Mouse (Mus musculus): ENCODE data around the gene Lrrc28. TPM values are rescaled to one million over a fixed set of nuclear protein-coding genes. Genes with fewer than 3 reads are reported as not detected.
"Not testable (repeated sequence)": the region's sequence is repeated elsewhere in the genome, so short reads cannot be mapped to it uniquely, and the experiment has no call there.

Lrrc28 gene
- total RNA-seq, 2 experiments from 2014 or later = 17.5 to 19.6 TPM

DNA sequence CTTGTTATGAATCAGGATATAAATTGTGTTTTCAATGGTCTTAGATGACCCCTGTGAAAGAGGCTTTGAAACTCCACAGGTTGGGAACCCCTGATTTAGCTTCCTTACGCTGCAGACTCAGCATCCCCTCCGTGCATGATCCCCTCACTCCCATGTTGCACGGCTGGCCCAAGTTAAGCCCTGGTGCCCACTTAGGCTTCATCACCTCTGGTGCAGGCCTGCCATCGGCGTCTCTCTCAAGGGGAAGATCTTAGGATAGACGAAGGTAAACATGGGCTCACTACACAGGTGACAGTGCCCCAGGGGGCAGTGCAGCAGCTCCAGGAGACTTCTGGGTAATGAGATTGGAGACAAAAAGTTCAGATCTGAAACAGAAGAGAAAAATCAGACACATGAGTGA lies 115.7 kb downstream of the Lrrc28 start:
- DNase-seq = no peak

DNA sequence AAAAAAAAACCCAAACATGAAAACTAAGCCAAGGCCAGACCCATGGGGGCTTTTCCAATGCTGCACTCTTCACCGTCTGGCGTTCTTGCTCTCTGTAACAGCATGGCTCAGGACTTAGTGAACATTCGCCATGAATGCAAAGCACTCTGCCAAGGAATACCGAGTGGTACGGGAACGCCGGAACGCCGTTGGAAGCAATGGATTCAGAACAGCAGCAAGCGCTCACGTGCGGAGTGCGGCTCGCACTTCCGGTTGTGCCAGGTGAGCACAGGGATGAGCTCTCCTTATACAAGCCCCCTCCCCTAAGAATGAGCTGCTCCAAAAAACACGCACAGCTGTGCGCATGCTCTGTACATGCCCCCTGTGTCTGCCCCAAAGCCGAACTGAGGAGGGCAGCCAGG lies 116.2 kb downstream of the Lrrc28 start:
- no peak for DNase-seq

DNA sequence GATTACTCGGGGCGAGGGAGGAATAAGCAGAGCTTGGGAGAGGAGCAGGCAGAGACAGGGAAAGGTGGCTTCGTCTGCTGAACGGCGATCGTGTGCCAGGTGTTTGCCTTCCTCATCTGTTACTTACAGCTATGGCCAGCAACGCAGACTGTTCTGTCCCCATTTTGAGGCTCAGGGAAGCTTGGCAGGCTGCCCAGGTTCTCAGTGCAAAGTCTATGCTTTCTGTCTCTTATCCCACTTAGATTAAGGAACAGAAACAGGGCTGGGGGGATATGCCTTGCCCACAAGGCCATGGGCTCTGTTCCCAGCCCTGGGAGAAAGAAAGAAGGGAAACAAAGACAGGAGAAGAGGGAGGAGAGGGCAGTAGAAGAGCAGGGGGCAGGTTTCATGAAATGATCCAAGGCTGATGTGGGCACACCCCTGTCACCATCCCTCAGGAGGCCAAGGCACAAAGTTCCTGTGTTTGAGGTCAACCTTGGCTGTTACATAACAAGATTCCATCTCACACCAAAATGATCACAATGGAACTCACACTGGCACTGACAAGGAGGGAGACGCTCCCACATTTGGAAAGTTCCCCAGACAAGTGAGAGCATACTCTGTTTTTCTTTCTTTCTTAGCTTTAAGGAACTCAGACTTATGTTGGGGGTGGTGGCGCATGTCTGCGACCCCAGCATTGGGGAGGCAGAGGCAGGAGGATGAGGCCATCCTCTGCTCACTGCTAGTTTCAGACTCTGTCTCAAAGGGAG lies 116.8 kb downstream of the Lrrc28 start:
- peak; percentile 43 to 71 for DNase-seq

DNA sequence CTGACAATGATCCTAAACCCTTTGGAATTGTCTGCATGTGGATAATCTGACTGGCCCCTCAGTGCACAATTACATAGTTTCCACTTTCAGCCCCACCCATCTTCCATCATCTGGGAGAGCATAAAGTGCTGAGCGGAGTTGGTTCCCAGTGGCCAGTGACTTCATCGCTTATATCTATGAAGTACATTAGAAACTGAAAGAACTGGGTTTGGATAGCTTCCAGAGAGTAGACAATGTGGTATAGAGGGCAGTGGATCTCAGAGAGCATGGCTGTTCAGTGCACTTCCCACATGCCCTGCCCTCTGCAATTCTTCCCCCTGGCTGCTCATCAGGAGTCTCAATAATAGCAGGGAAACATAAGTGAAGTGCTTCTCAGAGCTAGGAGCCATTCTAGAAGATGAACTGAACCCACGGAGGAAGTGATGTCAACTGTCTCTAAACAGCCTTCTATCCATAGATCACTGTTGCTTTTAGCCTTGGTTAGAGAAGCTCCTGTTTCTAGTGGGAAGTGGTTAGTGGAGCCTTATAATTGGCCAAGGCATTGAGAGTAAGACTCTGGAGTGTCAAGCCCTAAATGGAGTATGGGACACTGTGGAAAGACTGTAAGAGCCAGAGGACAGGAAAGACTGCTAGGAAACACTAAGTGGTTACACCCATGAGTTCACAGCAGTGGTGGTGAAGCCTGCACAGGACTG lies 119.0 kb downstream of the Lrrc28 start:
- DNase-seq = no peak

DNA sequence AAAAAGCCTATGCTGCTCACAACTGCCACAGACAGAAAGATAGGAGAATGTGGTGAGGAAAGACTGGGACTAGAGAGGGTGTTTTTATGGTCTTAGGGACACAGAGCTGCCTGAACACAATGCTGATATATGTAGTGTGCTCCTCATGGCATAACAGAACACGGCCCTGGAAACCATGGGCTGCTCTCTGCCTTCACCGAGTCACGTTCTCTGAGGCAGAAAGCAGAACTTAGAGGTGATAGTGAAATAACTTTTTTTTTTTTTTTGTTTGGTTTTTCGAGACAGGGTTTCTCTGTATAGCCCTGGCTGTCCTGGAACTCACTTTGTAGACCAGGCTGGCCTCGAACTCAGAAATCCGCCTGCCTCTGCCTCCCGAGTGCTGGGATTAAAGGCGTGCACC lies 121.0 kb downstream of the Lrrc28 start:
- DNase-seq = not testable (repeated sequence)

DNA sequence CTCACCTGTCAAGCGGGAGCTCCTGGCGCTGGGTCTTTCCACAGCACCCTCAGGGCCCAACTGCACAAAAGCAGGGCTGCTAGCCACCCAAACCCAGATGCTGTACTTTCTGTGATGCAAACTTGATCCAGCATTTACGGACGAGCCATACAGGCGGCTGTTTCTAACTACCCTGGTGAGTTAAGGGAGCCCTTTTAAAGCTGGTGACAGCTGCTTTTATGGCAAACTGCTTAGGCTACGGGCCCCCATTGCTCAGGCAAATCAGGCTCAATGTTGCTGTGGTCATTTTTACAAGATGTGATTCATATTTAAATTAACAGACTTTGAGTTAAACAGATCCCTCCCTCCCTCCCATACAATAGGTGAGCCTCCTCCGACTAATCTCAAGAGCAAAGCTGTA lies 121.7 kb downstream of the Lrrc28 start:
- DNase-seq = no peak

GRCm38 (mm10) chr7:67521731-67522130 lies 123.3 kb downstream of the Lrrc28 start:
- not testable (repeated sequence) for DNase-seq

DNA sequence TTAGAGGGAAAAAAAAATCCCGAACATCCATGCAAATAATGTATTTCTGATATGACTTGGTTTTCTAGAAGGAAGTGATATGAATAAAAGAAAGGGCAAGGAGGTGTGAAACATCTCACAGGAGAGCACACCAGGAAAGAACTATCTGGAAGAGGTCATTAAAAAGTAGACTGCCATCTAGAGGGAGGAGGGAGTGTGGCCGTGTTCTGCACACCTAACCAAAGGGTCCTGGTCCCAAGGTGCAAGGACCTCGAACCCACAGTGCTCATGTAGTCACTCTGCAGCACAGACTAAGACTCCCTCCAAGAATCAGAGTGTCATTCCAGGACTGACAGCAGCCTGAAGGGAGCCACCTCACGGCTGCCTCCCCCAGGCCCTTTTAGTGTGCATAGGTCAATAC lies 124.1 kb downstream of the Lrrc28 start:
- peak in 1 of 2 experiments; percentile 30 for DNase-seq

GRCm38 (mm10) chr7:67520001-67520400 lies 125.1 kb downstream of the Lrrc28 start:
- DNase-seq = no peak

DNA sequence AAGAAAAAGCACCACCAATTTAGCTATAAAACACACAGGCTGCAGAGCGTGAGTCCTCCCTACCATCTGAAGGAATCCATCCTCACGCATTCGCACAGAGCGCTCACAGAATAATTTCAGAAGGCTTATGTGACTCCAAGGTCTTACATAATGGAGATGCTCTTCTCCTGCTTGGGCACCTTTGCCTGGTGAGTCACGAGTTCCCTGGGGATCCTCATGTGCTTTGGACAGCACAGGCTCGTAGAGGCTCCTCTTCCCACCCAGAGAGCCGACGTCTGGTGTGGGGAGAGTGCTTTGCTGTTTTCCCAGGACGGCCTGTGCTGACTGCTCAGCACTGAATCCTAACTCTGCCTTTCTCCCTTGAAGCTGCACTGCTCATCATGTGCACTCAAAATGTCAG lies 129.4 kb downstream of the Lrrc28 start:
- no peak for DNase-seq

GRCm38 (mm10) chr7:67514893-67515292 lies 130.2 kb downstream of the Lrrc28 start:
- peak in 1 of 2 experiments; percentile 31 for DNase-seq

DNA sequence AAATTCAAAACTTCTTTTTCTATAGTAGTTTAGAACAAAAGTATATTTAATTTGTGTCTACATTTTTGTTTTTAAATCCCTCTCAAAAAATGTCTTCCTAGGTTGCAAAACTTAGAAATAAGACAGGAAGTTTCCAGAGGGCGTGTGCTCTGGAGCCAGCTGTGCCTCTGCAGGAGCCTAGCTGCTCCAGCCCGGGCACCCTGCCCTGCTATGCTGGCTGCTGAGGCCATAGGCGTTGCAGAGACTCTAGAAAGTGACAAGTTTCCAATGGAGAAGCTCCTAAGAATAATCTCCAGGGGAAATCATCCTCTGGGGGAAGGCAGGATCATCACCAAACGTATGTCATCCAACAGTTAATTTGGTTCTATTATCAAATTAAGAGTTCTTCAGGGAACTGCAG lies 130.7 kb downstream of the Lrrc28 start:
- peak in 1 of 2 experiments; percentile 31 for DNase-seq

- DNase-seq = no peak
Measured at GRCm38 (mm10) chr7:67513656-67514055, 131.4 kb downstream of the Lrrc28 start.

DNA sequence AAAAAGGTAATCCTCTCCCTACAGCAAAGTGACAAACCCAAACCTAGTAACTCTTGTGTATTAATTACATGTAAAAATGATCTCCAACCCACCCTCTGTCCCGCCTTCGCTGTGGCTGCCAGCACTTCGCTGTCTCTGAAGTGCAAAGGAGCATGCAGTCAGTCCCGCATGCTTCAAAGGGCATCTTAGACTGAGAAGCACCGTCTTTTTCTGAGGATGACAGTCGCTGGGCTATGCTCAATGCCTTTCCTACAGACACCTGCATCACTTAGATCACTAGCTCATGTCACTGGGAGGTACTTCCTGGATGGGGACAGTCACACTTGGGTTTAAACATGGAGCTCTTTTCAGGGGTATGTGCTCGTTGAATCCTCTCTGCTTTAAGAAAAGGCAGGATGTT lies 133.5 kb downstream of the Lrrc28 start:
- DNase-seq = no peak

DNA sequence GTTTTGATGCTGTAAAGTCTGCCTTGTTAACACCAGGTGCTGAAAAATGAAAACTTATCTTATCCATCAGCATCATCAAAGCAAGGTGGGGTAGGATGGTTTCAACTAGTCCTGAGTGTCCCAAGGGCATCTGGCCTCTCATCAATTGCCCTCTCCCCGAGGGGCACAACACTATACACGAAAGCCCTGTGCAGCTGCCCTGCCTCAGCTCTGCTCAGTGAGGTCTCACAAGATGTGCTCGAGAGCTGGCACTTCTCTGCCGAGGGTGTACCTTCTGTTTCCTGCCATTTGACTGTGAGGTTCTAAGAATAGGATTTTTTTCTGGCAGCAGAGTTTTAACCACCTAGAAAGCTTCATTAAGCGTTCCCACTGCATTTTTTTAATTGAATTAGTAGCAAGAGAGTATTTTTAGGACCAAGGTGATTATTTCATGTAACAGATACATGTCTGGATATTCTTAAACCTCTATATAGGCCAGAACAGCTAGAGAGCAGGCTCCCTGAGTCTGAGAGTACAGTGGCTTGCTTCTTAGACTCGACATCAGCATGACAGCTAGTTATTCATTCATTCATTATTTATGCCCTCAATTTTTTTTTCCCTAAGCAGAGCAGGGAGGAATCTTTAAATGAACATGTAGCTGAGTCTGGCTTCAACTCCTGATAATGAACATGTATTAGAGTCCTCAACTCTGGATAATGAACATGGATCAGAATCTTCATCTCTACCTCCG lies 141.6 kb downstream of the Lrrc28 start:
- DNase-seq = no peak

- DNase-seq = no peak
Measured at GRCm38 (mm10) chr7:67502631-67503030, 142.4 kb downstream of the Lrrc28 start.

DNA sequence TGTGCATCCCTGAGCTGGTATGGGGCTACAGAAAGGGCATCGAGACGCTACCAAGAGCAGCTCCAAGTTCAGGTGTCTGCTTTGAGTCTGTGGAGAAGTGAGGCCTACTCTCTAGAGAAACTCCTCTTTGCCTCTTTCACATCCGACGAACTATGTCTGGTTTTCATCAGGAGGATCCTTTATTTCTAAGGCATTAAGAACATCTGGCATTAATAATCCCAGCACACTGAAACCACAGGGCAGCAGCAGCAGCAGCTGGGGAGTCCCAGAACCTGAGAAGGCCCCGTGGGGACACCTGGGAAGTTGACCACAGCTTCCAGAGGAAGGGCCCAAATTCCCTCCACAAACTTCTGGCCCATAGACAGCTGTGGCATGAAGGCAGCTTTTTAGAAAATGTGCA lies 144.2 kb downstream of the Lrrc28 start:
- DNase-seq = no peak

DNA sequence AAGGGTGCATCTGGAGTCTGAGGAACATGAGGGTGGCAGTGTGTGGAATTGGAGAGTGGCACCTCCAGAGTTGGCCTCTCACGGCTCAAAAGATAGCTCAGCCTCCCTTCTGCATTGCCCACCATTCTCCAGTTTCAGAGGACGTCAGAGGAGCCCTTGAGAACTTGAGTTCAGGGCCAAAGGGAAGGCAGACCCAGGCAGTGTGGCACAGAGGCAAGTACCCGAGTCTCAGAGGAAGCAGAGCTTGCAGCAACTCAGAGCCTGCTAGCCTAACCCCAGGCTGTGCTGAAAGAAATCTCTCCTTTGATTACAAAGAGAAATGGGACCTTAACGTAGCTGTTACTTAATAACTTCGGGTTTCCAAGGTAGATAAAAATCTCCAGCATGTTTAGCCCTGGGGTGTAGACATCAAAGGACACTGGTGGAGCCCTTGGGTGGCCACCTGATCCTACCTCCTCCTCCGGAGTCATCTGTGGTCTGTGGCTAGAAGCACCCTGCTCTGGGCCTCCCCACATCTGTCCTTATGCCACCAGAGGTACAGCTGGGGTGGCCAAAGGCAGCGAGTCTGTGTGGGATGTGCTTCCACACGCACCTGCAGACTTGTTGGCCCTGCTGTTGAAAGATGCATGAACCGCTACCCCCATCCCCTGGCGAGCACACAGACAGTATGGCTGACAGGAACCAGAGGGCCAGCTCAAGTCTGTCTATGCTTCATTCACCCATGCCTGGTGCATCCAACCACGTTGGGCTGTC lies 144.8 kb downstream of the Lrrc28 start:
- no peak for DNase-seq

GRCm38 (mm10) chr7:67499516-67499915 lies 145.6 kb downstream of the Lrrc28 start:
- peak; percentile 27 to 46 for DNase-seq

DNA sequence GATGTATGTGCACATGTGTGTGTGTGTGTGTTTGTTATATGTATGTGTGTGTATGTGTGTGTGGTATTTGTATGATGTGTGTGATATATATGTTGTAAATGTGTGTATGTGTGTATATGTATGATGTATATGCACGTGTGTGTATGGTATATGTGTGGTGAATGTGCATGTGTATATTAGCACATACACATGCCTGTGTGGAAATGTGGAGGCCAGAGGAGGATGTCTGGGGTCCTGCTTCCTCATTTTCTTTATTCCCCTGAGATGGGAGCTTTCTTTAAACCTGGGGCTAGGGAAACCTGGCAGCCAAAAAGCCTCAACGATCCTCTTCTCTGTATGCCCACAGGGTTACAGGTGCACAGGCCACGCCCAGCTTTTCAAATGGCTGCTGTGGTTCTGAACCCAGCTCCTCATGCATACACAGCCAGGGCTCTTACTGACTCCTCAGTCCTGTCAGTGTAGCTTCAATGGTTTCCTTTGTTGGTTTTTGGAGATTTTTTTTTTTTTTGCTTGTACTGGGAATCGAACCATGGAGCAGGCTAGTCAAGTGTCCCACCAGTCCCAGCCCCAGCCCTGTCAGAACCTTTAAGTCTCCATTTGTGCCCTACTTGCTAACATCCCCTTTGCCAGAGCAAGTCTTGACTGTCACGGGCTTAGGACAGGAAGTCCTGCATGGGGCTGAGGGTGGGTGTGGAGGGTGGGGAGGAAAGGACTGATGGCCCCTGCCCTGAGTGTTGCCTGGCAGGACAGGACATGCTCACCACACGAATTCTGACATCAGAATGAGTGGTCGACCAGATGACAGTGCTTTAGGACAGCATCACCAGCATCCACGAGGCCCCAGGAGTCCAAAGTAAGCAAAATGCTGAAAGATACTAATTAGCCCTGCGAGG lies 151.0 kb downstream of the Lrrc28 start:
- DNase-seq = no peak

DNA sequence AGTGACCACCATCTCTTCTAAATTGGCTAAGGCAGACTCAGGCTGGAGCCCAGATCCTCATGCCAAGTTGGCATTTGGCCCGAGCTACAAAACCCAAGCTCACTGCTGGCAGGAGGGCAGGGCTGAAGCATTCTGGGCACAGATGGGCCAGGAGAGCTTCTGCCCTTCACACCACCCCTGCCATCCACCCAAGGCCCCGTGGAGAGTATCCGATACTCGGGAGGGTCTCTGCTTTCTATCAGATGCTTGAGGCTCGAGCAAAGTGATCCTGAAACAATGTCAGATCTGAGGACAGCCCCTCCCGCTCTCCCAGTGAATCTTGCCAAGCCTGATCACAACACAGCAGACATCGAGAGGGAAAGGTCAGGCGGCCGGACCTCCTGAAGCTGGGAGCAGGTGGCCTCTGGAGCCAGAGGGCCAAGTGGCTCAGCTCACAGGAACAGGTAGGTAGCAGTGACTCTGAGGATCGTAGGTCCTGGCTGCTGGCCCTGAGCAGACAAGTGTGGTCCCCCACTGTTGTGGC lies 157.1 kb downstream of the Lrrc28 start:
- DNase-seq = peak; percentile 80

Data from adrenal gland, postnatal 36 days (tissue).